Mouse (Mus musculus) layer of hippocampus, adult 9-10 months (tissue): ENCODE data around the gene Cdc42bpg.
A peak's percentile ranks its signal among the peaks of the same experiment; 100 is the strongest.

Source experiments
- DNase-seq: peaks from one replicate; pipeline ENCODE4 v3.0.0; 2022; ENCODE audit warnings: low spot score

Gene Cdc42bpg

DNA sequence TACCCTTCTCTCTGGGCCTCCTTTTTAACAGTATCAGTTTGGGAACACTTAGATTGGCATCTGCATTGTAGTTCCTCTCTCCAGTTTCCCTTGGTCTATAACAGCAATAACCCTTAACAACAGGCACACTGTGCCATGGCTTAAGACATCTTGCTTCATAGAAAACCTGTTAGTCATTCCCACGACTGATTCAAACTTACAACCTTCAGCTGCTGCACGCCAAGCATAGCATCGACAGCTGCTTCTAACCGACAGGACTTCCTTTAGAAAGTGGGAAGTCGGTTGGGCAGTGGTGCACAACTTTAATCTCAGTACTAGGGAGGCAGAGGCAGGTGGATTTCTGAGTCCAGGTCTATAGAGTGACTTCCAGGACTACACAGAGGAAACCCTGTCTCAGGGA lies 24.9 kb downstream of the Cdc42bpg start:
- no peak for DNase-seq

DNA sequence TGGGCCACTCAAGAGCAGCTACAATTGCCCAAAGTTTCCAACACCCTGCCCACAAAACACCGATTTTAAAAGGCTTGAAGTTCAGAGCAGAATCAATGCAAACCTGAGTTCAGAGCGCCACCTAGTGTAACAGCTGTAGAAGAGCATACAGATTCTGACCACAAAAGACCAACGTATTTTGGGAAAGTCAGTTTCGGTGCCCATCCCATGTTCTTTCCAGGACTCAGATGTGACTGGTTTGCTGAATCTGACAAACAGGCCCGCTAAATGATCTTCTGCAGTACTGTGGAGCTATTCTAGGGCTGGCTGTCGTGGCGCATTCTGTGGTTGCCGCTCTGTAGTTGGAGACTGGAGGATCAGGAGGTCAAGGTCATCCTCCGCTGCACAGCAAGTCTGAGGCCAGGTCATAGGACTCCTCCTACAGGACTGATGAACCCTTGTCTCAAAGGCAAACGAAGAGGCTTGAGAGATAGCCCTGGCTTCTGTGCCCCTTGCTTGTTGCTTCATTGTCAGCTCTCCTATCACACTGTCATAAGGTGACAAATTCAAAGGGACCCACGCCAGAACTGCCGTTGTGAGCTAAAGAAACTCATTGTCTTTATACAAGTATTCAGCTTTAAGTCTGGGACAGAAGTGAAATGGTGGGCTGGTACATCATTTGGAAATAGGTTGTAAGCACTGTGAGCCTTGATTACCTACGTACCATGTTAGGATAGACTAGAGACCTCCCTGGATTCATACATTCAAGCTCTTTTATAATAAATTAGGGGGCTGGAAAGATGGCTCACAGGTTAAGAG lies 25.7 kb downstream of the Cdc42bpg start:
- DNase-seq, result no peak

- DNase-seq, result no peak
Observed at GRCm38 (mm10) chr19:6333761-6334595, 27.7 kb downstream of the Cdc42bpg start.

- peak; percentile 93 for DNase-seq
Observed at GRCm38 (mm10) chr19:6334673-6335457, 28.6 kb downstream of the Cdc42bpg start, which contains the start of gene Men1. Gene Men1 (plus strand): TSS chr19:6334979.

DNA sequence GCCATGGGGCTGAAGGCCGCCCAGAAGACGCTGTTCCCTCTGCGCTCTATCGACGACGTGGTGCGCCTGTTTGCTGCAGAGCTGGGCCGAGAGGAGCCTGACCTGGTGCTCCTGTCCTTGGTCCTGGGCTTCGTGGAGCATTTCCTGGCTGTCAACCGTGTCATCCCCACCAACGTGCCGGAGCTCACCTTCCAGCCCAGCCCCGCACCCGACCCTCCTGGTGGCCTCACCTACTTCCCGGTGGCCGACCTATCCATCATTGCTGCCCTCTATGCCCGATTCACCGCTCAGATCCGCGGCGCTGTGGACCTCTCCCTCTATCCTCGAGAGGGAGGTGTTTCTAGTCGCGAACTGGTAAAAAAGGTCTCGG lies 29.2 kb downstream of the Cdc42bpg start:
- DNase-seq, result no peak

- no peak for DNase-seq
Observed at GRCm38 (mm10) chr19:6336920-6337319, 30.7 kb downstream of the Cdc42bpg start.

DNA sequence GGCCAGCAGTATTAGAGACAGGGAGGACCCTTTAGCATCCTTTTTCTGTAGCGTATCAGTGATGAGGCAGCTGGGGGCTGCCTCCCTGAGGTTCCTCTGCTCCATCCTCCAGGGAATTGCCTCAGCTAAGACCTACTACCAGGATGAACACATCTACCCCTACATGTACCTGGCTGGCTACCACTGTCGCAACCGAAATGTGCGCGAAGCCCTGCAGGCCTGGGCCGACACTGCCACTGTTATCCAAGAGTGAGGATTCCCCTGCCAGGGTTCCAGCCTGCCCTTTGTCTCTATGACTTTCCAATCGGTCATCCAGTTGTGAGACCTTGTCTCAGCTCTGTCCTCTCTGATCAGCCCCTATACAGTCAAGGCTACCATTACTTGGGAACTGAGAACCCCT lies 31.9 kb downstream of the Cdc42bpg start:
- DNase-seq, result no peak

GRCm38 (mm10) chr19:6338716-6339115 lies 32.5 kb downstream of the Cdc42bpg start:
- no peak for DNase-seq

DNA sequence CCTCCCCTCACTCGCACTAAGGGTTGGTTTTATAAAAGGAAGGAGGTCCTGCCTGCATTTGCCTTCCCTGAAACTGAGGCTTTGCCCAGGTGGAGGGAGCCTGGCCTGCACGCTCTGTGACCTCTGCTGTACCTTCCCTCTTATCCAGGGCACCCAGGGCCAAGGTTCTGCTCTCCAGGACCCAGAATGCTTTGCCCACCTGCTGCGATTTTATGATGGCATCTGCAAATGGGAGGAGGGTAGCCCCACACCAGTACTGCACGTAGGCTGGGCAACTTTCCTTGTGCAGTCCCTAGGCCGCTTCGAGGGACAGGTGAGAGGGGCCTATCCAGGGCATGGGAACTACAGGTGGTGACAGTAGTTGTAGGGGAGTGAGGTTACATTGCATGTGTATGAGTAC lies 32.9 kb downstream of the Cdc42bpg start:
- DNase-seq, result no peak

DNA sequence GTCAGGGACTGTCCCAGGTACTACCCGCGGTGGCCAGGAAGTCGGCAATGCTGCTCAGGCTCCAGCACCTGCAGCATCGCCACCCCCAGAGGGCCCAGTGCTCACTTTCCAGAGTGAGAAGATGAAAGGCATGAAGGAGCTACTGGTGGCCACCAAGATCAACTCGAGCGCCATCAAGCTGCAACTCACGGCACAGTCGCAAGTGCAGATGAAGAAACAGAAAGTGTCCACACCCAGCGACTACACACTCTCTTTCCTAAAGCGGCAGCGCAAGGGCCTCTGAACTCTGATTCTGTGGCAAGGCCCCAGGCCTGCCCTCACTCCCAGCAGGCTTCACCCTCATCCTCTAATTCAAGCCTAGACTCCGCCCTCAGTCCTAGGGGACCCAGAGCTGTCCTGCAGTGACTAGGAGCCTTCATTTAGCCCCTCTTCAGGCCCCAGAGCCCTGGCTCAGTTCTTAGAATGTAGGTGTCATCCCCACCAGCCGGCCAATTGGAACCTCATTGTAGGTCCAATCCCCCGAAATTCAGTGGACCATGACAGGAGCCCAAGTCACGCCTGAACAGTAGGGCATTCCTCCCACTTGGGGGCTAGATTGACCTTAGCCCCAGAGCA lies 33.7 kb downstream of the Cdc42bpg start:
- no peak for DNase-seq

DNA sequence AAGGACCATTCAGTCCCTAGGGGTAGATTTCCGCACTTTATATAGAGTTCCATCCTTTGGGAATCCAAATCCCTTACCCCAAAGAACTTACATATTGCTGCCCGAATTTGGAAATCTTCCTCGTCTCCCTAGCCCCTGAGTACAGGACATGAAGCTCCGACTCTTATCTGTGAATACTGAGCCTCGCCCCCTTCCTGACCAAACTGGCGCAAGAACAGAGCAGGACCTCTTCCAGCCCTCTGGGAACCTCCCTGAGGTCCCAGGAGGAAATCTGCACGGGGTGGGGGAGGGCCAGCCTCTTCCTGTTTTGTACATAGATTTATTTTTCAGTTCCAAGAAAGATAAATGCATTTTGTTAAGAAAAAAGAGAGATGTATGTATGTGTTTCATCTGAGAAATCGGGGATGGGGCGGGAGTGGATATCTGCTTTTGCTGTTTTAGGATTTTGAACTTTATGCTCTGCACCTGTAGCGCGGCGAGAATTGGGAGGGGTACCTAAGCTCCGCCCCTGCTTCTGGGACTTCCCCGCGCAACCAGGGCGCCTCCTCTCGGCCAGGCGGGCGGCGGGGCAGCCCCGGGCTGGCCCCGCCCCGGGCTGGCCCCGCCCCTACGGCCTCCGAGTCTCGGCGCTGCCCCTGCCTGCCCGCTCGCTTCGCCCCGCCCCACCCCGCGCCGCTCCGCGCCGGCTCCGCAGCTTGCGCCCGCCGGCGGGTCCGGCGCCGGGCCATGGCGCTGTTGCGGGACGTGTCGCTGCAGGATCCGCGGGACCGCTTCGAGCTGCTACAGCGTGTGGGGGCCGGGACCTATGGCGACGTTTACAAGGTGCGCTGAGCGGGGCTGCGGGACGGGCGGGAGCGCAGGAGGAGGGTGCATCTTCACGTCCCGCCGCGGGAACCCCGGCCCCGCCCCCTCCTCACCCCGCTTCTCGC lies 34.5 kb downstream of the Cdc42bpg start, which contains the start of gene Map4k2:
Gene Map4k2 (plus strand): TSS at position 612 of the 929 bp plus-strand sequence.
- no peak for DNase-seq

DNA sequence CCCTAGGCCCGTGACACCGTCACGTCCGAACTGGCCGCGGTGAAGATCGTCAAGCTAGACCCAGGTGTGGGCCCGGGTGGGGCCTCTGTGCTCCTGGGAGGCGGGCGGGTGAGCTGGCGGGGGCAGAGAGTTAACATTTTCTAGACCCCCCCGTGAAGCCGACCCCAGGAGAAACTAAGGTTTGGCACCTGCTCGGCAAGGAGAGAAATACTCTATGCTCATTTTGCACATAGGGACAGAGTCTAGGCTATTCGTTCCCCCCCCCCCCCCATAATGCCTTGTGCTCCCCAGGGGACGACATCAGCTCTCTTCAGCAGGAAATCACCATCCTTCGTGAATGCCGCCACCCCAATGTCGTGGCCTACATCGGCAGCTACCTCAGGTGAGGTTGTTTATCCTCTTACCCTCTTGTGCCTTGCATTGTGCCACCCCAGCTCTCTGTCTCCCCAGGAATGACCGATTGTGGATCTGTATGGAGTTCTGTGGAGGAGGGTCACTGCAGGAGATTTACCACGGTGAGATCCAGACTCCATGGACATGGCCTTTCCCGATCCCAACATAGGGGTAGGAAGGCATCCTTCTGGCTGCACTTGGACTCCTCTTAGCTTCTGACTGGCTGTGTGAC lies 35.3 kb downstream of the Cdc42bpg start:
- no peak for DNase-seq

DNA sequence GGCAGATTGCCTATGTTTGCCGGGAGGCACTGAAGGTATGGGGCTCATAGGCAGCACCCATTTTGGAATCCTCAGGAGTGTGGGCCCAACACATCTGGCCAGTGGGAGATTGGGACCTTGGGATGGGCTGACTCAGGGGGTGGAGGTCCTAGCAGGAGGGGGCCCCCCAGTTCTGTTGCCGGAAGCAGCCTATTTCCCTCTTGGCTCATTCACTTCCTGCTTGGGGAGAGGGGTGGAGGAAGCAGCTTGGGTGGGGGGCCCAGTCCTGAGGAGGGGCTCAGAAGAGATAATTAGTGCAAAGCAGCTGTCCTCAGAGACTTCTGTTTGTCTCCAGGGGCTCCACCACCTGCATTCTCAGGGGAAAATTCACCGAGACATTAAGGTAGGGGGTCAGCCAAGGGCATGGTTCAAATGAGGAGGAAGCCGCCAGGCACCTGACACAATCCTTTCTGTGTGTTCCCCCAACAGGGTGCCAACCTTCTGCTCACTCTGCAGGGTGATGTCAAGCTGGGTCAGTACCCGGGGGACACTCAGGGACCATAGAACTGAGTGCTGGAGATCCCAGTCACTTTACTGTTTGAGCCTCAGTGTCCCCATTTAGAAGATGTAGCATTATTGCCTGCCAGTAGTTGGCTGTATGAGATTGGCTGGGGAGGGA lies 36.1 kb downstream of the Cdc42bpg start:
- DNase-seq, result no peak

GRCm38 (mm10) chr19:6343066-6343925 lies 37.0 kb downstream of the Cdc42bpg start:
- no peak for DNase-seq

DNA sequence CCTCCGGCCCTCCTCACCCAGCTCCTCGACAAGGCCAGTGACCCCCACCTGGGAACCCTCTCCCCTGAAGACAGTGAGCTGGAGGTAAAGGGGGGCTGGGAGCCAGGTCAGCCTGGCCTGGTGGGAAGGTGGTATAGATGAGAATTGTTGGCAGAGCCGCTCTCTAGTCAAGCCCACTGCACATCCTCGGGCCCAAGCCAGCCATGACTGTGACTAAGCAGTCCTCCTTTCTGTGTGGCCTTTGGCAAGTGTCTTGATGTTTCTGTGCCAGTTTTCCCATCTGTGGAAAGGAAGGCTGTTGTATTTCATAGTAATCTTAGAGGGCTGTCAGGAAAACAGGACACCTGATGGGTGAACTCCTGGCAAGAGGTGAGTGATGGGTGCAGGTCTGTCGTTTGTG lies 37.7 kb downstream of the Cdc42bpg start:
- no peak for DNase-seq

DNA sequence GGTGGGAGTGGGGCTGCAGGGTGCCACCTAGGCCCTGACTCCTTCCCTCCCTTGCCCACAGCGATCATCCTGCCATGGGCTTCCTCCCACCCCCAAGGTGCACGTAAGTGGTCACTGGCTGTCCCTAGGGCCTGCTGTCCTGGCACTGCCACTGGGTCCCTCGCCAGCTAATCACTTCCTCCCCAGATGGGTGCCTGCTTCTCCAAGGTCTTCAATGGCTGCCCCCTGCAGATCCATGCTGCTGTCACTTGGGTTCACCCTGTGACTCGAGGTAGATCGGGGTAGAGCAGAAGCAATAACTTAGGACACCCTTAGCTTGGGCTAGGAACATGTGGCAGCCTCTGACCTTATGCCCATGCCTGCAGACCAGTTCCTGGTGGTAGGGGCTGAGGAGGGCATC lies 39.8 kb downstream of the Cdc42bpg start:
- no peak for DNase-seq

DNA sequence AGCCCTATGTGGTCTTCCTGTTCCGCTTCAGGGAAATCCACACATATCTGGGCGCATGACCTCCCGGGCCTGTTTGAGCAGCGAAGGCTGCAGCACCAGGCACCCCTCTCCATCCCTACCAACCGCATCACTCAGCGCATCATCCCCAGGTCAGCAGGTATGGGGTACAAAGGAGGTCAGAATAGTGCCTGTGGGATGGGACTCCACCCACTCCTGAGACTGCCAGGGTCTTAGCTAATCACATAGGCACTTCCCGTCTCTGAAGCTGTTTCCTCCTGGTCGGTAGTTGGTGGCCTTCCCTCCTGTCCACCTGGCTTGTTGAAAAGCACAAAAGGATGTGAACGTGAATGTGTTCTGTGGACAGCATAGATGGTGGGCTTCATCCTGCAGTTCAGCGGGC lies 40.4 kb downstream of the Cdc42bpg start:
- no peak for DNase-seq

GRCm38 (mm10) chr19:6347615-6348014 lies 41.4 kb downstream of the Cdc42bpg start:
- no peak for DNase-seq

- no peak for DNase-seq
Observed at GRCm38 (mm10) chr19:6348717-6349116, 42.5 kb downstream of the Cdc42bpg start.
